Mouse (Mus musculus) spleen, postnatal 10 days (tissue): ENCODE results near the gene Ric8b.

ENCODE experiments used
- DNase-seq, 2 experiments: peaks; one replicate each; pipeline ENCODE4 v3.0.0; 2021 to 2022; ENCODE audit warnings: low spot score in 2 of 2

The Ric8b gene

GRCm38 (mm10) chr10:84960380-84960930 lies 43.0 kb downstream of the Ric8b start:
- no peak for DNase-seq

- DNase-seq = no peak
These were observed 45.7 kb downstream of the Ric8b start for GRCm38 (mm10) chr10:84963126-84963525.

- no peak for DNase-seq
These were observed 46.3 kb downstream of the Ric8b start for GRCm38 (mm10) chr10:84963726-84964125.

GRCm38 (mm10) chr10:84966542-84966941 lies 49.1 kb downstream of the Ric8b start:
- no peak for DNase-seq

- no peak for DNase-seq
These were observed 50.2 kb downstream of the Ric8b start for GRCm38 (mm10) chr10:84967645-84968044.

- DNase-seq = no peak
These were observed 51.7 kb downstream of the Ric8b start for GRCm38 (mm10) chr10:84968852-84969704.

GRCm38 (mm10) chr10:84975264-84975663 lies 57.8 kb downstream of the Ric8b start:
- no peak for DNase-seq

- DNase-seq = no peak
These were observed 59.4 kb downstream of the Ric8b start for GRCm38 (mm10) chr10:84976588-84977351.

GRCm38 (mm10) chr10:84980291-84980690 lies 62.9 kb downstream of the Ric8b start:
- no peak for DNase-seq

- no peak for DNase-seq
These were observed 64.0 kb downstream of the Ric8b start for GRCm38 (mm10) chr10:84981441-84981840.

- no peak for DNase-seq
These were observed 65.3 kb downstream of the Ric8b start for GRCm38 (mm10) chr10:84982675-84983074.

- peak in 1 of 2 experiments; percentile 66 for DNase-seq
These were observed 68.5 kb downstream of the Ric8b start for GRCm38 (mm10) chr10:84985956-84986355.

GRCm38 (mm10) chr10:84987666-84988065 lies 70.2 kb downstream of the Ric8b start:
- DNase-seq = no peak

GRCm38 (mm10) chr10:84988650-84989049 lies 71.2 kb downstream of the Ric8b start:
- no peak for DNase-seq

- DNase-seq = no peak
These were observed 76.9 kb downstream of the Ric8b start for GRCm38 (mm10) chr10:84994346-84994745.

GRCm38 (mm10) chr10:84994971-84995370 lies 77.6 kb downstream of the Ric8b start:
- no peak for DNase-seq

GRCm38 (mm10) chr10:84996366-84996765 lies 79.0 kb downstream of the Ric8b start:
- DNase-seq = no peak

GRCm38 (mm10) chr10:84997571-84998224 lies 80.3 kb downstream of the Ric8b start:
- DNase-seq = no peak

- DNase-seq = no peak
These were observed 80.8 kb downstream of the Ric8b start for GRCm38 (mm10) chr10:84998225-84998579.

- DNase-seq = no peak
These were observed 84.5 kb downstream of the Ric8b start for GRCm38 (mm10) chr10:85001920-85002319.

- no peak for DNase-seq
These were observed 86.0 kb downstream of the Ric8b start for GRCm38 (mm10) chr10:85003190-85004026.
